Mouse (Mus musculus) olfactory bulb, adult 2 months (tissue): ENCODE measurements around the gene Gm5148.

ENCODE experiments used
- CTCF ChIP-seq: fragments of 200-500 bp; IDR thresholded peaks from 2 replicates; pipeline ENCODE4 v1.5.1; 2012; ENCODE audit warnings: low read depth, mild to moderate bottlenecking, low read length, moderate library complexity; ENCODE audit not compliant: insufficient read depth
- POLR2A ChIP-seq: fragments of 200-500 bp; IDR thresholded peaks from 2 replicates; pipeline ENCODE4 v1.6.1; 2012; ENCODE audit warnings: mild to moderate bottlenecking, low read depth, low read length, moderate library complexity; ENCODE audit not compliant: insufficient read depth

DNA sequence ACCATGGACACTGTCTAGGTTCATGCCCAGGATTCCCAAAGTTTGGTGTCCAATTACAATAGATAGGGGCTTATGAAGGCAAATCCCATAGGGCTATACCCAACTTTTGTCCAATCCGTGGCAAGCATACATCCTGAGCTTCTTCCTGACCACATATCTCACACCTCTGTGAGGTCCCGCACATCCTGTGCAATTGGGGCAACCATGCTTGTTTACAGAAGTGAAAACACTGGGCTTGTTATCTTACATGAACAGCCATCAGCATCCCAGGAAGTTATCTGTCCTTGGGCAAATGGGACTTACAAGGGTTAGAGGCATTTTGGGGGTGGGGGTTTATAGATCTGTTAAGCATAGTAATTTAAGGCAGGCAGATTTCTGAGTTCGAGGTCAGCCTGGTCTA lies 41.0 kb upstream of the Gm5148 start:
- TF ChIP-seq POLR2A (no peak), CTCF (no peak)
